Mouse (Mus musculus) kidney, embryonic 16.5 days (tissue): ENCODE results near the gene Ak9. TPM values are rescaled to one million over a fixed set of nuclear protein-coding genes. Genes with fewer than 3 reads are reported as not detected.
A peak's percentile ranks its signal among the peaks of the same experiment; 100 is the strongest.

Experiments used
- ATAC-seq: fragments of 200-750 bp; cut with Nextera tagmentation; 2 replicates; pipeline ENCODE4 v1.8.0; 2017; ENCODE audit warnings: moderate TSS enrichment; ENCODE audit not compliant: low FRiP score, low TSS enrichment
- H3K27ac ChIP-seq: fragments of 300-500 bp; sonication (generic); 2 replicates; pipeline ENCODE4 v1.5.1; 2014; ENCODE audit warnings: low read length
- H3K27me3 ChIP-seq: fragments of 300-500 bp; sonication (generic); 2 replicates; pipeline ENCODE4 v1.6.1; 2014; ENCODE audit warnings: low read length, control low read depth, mixed read lengths; ENCODE audit not compliant: insufficient read depth
- H3K36me3 ChIP-seq: fragments of 300-500 bp; sonication (generic); 2 replicates; pipeline ENCODE4 v1.6.1; 2014; ENCODE audit warnings: low read length, control low read depth, mixed read lengths; ENCODE audit not compliant: insufficient read depth
- H3K4me1 ChIP-seq: fragments of 300-500 bp; sonication (generic); 2 replicates; pipeline ENCODE4 v1.6.1; 2014; ENCODE audit warnings: low read length, control low read depth, mixed read lengths; ENCODE audit not compliant: insufficient read depth
- H3K4me2 ChIP-seq: fragments of 300-500 bp; sonication (generic); replicated peaks from 2 replicates; pipeline ENCODE4 v1.6.1; 2014; ENCODE audit warnings: low read depth, low read length
- H3K4me3 ChIP-seq: fragments of 300-500 bp; sonication (generic); 2 replicates; pipeline ENCODE4 v1.5.1; 2014; ENCODE audit warnings: mild to moderate bottlenecking, low read length
- H3K9ac ChIP-seq: fragments of 300-500 bp; sonication (generic); replicated peaks from 2 replicates; pipeline ENCODE4 v1.6.1; 2014; ENCODE audit warnings: low read length
- H3K9me3 ChIP-seq: fragments of 300-500 bp; sonication (generic); 2 replicates; pipeline ENCODE4 v1.6.1; 2016; ENCODE audit warnings: low read length, control low read depth
- WGBS: fragments of 180-500 bp; shearing (Covaris S2); extraction: QIAGEN DNeasy Blood & Tissue Kit; methylation state at CpG from one replicate; pipeline ENCODE4 v1.1.7; 2014; 5-methylcytosine and 5-hydroxymethylcytosine counted together
- polyA plus RNA-seq: library from polyadenylated mRNA; unstranded; fragments of >200 nt; fragmentation: Nextera tagmentation; extraction: Ambion mirVana; gene quantifications from 2 replicates; pipeline ENCODE4 v1.2.1, GENCODE M21; 2015

The Ak9 gene
- polyA plus RNA-seq, 1 experiment from 2014 or later = 0.04 TPM

GRCm38 (mm10) chr10:41448216-41448615 is 144.4 kb downstream of the Ak9 start:
- no peak overlapping the region for H3K9ac ChIP-seq
- no peak overlapping the region for H3K27ac ChIP-seq
- no peaks in the 10 kb centered on the region for H3K27me3 ChIP-seq
- H3K4me2 ChIP-seq = no peak overlapping the region
- no peaks in the 10 kb centered on the region for H3K9me3 ChIP-seq
- H3K36me3 ChIP-seq = peaks cover 11% of the 10 kb centered on the region
- H3K4me1 ChIP-seq = peaks cover 15% of the 10 kb centered on the region
- H3K4me3 ChIP-seq = no peak overlapping the region
- 82% methylated on average over 1 of the region's 1 CpGs for WGBS
- ATAC-seq = no peak

DNA sequence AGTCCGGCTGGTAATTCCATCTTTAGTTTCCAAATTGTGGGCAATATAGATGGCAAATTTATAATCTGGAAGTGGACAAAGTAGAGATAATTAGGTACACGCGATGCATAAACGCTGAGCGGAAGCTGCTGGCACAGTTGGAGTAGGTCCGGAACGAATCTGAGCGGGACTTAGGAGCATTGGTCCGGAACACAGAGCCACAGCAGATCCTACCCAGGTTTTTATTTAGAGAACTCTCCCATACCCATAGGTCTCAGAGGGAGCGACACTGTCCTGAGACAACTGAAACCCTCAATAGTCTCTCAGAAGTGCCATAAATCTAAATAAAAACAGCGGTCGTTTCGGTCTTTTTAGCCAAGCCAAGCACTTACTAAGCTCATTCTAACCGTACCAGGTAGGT is 145.9 kb downstream of the Ak9 start:
- peaks cover 11% of the 10 kb centered on the region for H3K36me3 ChIP-seq
- WGBS = 10% methylated on average over 14 of the region's 14 CpGs
- no peaks in the 10 kb centered on the region for H3K9me3 ChIP-seq
- peak overlapping the region; percentile 60 for H3K4me2 ChIP-seq
- peak overlapping the region; percentile 98 for H3K4me3 ChIP-seq
- no peaks in the 10 kb centered on the region for H3K27me3 ChIP-seq
- ATAC-seq = peak; percentile 79
- H3K4me1 ChIP-seq = peaks cover 21% of the 10 kb centered on the region
- peak overlapping the region; percentile 70 for H3K27ac ChIP-seq
- H3K9ac ChIP-seq = peak overlapping the region; percentile 92

DNA sequence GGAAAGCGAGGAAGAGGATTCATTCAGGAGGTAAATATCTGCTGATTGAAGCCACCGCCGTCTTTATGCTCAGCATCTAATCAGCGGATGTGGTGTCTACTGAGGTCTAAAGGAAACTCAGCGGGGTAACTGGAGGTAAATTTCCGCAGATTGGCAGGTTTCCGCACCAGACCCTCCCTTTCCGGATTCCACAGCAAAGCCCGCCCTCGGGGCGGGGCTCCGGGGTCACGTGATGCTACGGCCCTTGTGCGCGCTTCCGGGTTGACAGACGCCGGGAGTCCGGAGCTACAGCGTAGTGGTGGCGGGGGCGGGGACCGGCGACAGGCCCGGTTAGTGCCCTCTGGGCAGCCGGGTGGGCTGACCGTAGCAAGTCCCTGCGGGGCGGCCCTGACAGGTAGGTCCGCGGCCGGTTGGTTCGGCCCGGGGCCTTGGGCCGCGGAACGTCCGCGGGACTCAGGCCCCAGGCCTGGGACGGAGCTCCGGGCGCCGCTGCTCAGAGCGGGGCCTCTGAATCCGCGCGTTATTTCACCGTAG is 146.4 kb downstream of the Ak9 start, which contains the start of gene Zbtb24:
Zbtb24 (plus strand) TSS at position 247 of the 534 bp plus-strand sequence.
- H3K27me3 ChIP-seq = no peaks in the 10 kb centered on the region
- peak; percentile 96 for ATAC-seq
- peak within 1 kb of the TSS; percentile 70 for H3K27ac ChIP-seq
- peak within 1 kb of the TSS; percentile 92 for H3K9ac ChIP-seq
- peaks cover 15% of the 10 kb centered on the region for H3K36me3 ChIP-seq
- peak within 1 kb of the TSS; percentile 98 for H3K4me3 ChIP-seq
- H3K9me3 ChIP-seq = no peaks in the 10 kb centered on the region
- under 1% methylated on average over 49 of the region's 49 CpGs for WGBS
- peak within 1 kb of the TSS; percentile 60 for H3K4me2 ChIP-seq
- peaks cover 21% of the 10 kb centered on the region for H3K4me1 ChIP-seq

DNA sequence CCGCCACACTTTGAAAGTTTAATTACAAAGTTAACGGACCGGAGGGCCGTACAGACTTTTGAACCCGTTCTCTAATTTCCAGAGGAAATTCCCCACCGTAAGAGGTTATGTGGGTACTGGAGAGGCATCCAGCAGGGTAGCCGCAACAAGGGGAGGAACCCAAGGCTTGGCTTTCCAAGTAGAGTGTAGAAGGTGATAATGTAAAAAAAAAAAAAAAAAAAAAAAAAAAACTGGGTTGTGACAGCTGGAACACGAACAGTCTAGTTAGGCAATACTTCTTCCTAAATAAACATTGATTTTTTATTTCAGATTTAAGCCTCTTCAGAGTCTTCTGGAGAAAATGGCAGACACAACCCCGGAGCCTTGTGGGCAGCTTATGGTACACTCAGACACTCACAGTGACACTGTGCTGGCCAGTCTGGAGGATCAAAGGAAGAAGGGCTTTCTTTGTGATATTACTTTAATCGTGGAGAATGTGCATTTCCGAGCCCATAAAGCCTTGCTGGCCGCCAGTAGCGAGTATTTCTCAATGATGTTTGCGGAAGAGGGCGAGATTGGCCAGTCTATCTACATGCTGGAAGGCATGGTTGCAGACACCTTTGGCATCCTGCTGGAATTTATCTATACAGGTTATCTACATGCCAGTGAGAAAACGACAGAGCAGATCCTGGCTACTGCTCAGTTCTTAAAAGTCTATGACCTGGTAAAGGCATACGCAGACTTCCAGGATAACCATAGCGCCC is 147.2 kb downstream of the Ak9 start:
- WGBS = 50% methylated on average over 18 of the region's 18 CpGs
- Histone ChIP-seq H3K4me3 (peak overlapping the region; percentile 98), H3K27me3 (no peaks in the 10 kb centered on the region), H3K27ac (peak overlapping the region; percentile 68; the same call in 1 of the 2 replicates), H3K4me1 (peaks cover 21% of the 10 kb centered on the region), H3K9ac (peak overlapping the region; percentile 92), H3K36me3 (peaks cover 22% of the 10 kb centered on the region), H3K4me2 (peak overlapping the region; percentile 60), H3K9me3 (no peaks in the 10 kb centered on the region)
- 0 out of 2 replicates have a peak, but pooled peaks have one; percentile 5 for ATAC-seq

DNA sequence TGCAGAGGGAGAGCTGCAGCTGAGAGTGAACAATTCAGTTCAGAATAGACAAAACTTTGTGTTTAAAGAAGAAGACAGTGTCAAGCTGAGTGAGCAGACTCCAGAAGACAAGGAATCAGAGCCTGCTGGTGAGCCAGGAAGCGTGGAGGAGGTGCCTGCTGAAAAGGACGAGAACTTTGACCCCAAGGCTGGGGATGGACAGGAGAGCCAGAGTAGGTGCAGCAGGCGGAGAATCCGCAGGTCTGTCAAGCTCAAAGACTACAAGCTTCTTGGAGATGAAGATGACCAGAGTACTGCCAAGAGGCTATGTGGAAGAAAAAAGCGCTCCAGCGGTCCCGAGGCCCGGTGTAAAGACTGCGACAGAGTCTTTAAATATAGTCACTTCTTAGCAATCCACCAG is 147.9 kb downstream of the Ak9 start:
- no peaks in the 10 kb centered on the region for H3K27me3 ChIP-seq
- H3K4me3 ChIP-seq = no peak overlapping the region
- H3K4me1 ChIP-seq = peaks cover 21% of the 10 kb centered on the region
- peaks cover 29% of the 10 kb centered on the region for H3K36me3 ChIP-seq
- 84% methylated on average over 9 of the region's 9 CpGs for WGBS
- H3K4me2 ChIP-seq = no peak overlapping the region
- no peak overlapping the region for H3K9ac ChIP-seq
- ATAC-seq = no peak
- no peaks in the 10 kb centered on the region for H3K9me3 ChIP-seq
- H3K27ac ChIP-seq = no peak overlapping the region

DNA sequence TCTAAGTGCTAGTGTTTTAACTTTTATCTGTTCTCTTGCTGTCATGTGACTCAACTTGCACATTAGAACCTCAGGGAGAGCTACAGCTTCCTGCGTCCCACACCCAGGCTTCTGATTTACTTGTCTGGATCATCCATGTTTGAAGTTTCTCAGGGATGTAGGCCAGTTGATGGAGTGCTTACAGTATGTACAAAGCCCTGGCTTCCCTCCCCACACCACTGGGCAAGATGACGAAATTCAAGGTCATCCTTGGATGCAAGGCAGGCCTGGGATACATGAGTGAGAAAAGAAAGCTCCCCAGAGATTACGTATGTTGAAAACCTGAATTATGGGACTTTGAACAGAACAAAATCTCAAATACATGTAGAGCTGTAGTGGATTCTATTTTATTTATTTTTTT is 149.0 kb downstream of the Ak9 start:
- Histone ChIP-seq H3K27ac (no peak overlapping the region), H3K36me3 (peaks cover 30% of the 10 kb centered on the region), H3K9ac (no peak overlapping the region), H3K9me3 (no peaks in the 10 kb centered on the region), H3K4me1 (peaks cover 21% of the 10 kb centered on the region), H3K4me2 (no peak overlapping the region), H3K27me3 (no peaks in the 10 kb centered on the region), H3K4me3 (no peak overlapping the region)
- no peak for ATAC-seq
- 91% methylated on average over 3 of the region's 3 CpGs for WGBS

GRCm38 (mm10) chr10:41459990-41460389 is 156.2 kb downstream of the Ak9 start:
- Histone ChIP-seq H3K4me2 (no peak overlapping the region), H3K9me3 (no peaks in the 10 kb centered on the region), H3K4me3 (no peak overlapping the region), H3K9ac (no peak overlapping the region), H3K4me1 (no peaks in the 10 kb centered on the region), H3K27ac (no peak overlapping the region), H3K36me3 (peaks cover 37% of the 10 kb centered on the region), H3K27me3 (no peaks in the 10 kb centered on the region)
- WGBS = 81% methylated on average over 4 of the region's 4 CpGs
- no peak for ATAC-seq

DNA sequence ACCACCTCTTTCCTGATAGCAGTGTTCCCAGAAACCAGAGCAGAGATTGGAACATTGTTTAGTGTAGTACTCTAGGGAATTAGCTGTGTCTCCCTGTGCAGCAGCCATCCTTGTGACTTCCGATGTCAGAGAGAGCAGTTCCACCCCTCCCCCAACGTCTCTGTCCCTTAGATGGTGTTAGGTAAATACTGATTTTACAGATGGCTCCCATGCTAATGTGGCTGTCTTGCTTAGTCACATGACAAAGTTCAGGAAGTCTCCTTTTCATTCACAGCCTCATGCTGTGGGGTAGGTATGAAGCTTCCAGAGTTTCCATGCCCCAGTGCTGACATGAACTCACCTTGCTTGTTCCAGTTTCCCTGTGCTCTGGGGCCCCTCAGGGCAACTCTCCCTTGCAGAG is 156.7 kb downstream of the Ak9 start:
- ATAC-seq = no peak
- H3K4me3 ChIP-seq = no peak overlapping the region
- H3K9ac ChIP-seq = no peak overlapping the region
- no peak overlapping the region for H3K27ac ChIP-seq
- no peaks in the 10 kb centered on the region for H3K27me3 ChIP-seq
- no peaks in the 10 kb centered on the region for H3K9me3 ChIP-seq
- peaks cover 32% of the 10 kb centered on the region for H3K36me3 ChIP-seq
- no peak overlapping the region for H3K4me2 ChIP-seq
- WGBS = 15% methylated on average over 2 of the region's 2 CpGs
- H3K4me1 ChIP-seq = no peaks in the 10 kb centered on the region

- WGBS = 84% methylated on average over 3 of the region's 3 CpGs
- Histone ChIP-seq H3K27ac (no peak overlapping the region), H3K4me3 (no peak overlapping the region), H3K4me1 (no peaks in the 10 kb centered on the region), H3K9ac (no peak overlapping the region), H3K36me3 (peaks cover 30% of the 10 kb centered on the region), H3K4me2 (no peak overlapping the region), H3K27me3 (no peaks in the 10 kb centered on the region), H3K9me3 (no peaks in the 10 kb centered on the region)
- ATAC-seq = no peak
These were observed 157.4 kb downstream of the Ak9 start for GRCm38 (mm10) chr10:41461057-41461722.
